Mouse (Mus musculus): Measurements from ENCODE around the gene Cep85l. TPM values are rescaled to one million over a fixed set of nuclear protein-coding genes. Genes with fewer than 3 reads are reported as not detected.

Gene Cep85l
- polyA plus RNA-seq, 1 experiment, result not detected

GRCm38 (mm10) chr10:53339045-53339444 is 40.7 kb downstream of the Cep85l start:
- TF ChIP-seq POLR2A (IDR thresholded peaks at IDR 0.05; ENCODE audit: insufficient read depth, low read depth, low read length), result no peak
- no peak for TF ChIP-seq CTCF (IDR thresholded peaks at IDR 0.05; ENCODE audit: insufficient read depth, low read depth, low read length)
- 71% methylated on average over 2 of the region's 2 CpGs for WGBS
- Histone ChIP-seq H3K4me1 (ENCODE audit: control insufficient read depth, insufficient read depth, low read length) (no peaks in the 10 kb centered on the region), H3K4me3 (ENCODE audit: insufficient read depth, low read depth, low read length) (no peak overlapping the region), H3K27ac (ENCODE audit: insufficient read depth, low read depth, low read length) (no peak overlapping the region)

- Histone ChIP-seq H3K27ac (ENCODE audit: insufficient read depth, low read depth, low read length) (no peak within 1 kb of the TSS), H3K4me1 (ENCODE audit: control insufficient read depth, insufficient read depth, low read length) (no peaks in the 10 kb centered on the region), H3K4me3 (ENCODE audit: insufficient read depth, low read depth, low read length) (no peak within 1 kb of the TSS)
- 85% methylated on average over 6 of the region's 6 CpGs for WGBS
- TF ChIP-seq POLR2A (IDR thresholded peaks at IDR 0.05; ENCODE audit: insufficient read depth, low read depth, low read length) (no peak), CTCF (IDR thresholded peaks at IDR 0.05; ENCODE audit: insufficient read depth, low read depth, low read length) (no peak)
Measured at GRCm38 (mm10) chr10:53337162-53337923, 42.4 kb downstream of the Cep85l start, which contains the start of gene Pln. Gene Pln, plus strand, starts transcription at chr10:53337667.

GRCm38 (mm10) chr10:53335974-53336373 is 43.8 kb downstream of the Cep85l start:
- no peak overlapping the region for H3K4me3 ChIP-seq (ENCODE audit: insufficient read depth, low read depth, low read length)
- no peaks in the 10 kb centered on the region for H3K4me1 ChIP-seq (ENCODE audit: control insufficient read depth, insufficient read depth, low read length)
- 90% methylated on average over 3 of the region's 3 CpGs for WGBS
- TF ChIP-seq POLR2A (IDR thresholded peaks at IDR 0.05; ENCODE audit: insufficient read depth, low read depth, low read length), result no peak
- no peak overlapping the region for H3K27ac ChIP-seq (ENCODE audit: insufficient read depth, low read depth, low read length)

- no peaks in the 10 kb centered on the region for H3K4me1 ChIP-seq (ENCODE audit: control insufficient read depth, insufficient read depth, low read length)
- H3K4me3 ChIP-seq (ENCODE audit: insufficient read depth, low read depth, low read length), result no peak overlapping the region
- TF ChIP-seq CTCF (IDR thresholded peaks at IDR 0.05; ENCODE audit: insufficient read depth, low read depth, low read length) (no peak), POLR2A (IDR thresholded peaks at IDR 0.05; ENCODE audit: insufficient read depth, low read depth, low read length) (no peak)
- no peak overlapping the region for H3K27ac ChIP-seq (ENCODE audit: insufficient read depth, low read depth, low read length)
- WGBS, result 84% methylated on average over 2 of the region's 2 CpGs
Measured at GRCm38 (mm10) chr10:53335266-53335665, 44.5 kb downstream of the Cep85l start.

- no peak for TF ChIP-seq POLR2A (IDR thresholded peaks at IDR 0.05; ENCODE audit: insufficient read depth, low read depth, low read length)
- TF ChIP-seq CTCF (IDR thresholded peaks at IDR 0.05; ENCODE audit: insufficient read depth, low read depth, low read length), result no peak
- WGBS, result 67% methylated on average over 2 of the region's 2 CpGs
Measured at GRCm38 (mm10) chr10:53332752-53333151, 47.0 kb downstream of the Cep85l start.

GRCm38 (mm10) chr10:53329257-53329656 is 50.5 kb downstream of the Cep85l start:
- Histone ChIP-seq H3K4me1 (ENCODE audit: control insufficient read depth, insufficient read depth, low read length) (no peaks in the 10 kb centered on the region), H3K4me3 (ENCODE audit: insufficient read depth, low read depth, low read length) (no peak overlapping the region), H3K27ac (ENCODE audit: insufficient read depth, low read depth, low read length) (no peak overlapping the region)
- TF ChIP-seq POLR2A (IDR thresholded peaks at IDR 0.05; ENCODE audit: insufficient read depth, low read depth, low read length) (no peak), CTCF (IDR thresholded peaks at IDR 0.05; ENCODE audit: insufficient read depth, low read depth, low read length) (no peak)
- WGBS, result 57% methylated on average over 3 of the region's 3 CpGs

More at GRCm38 (mm10) chr10:53332752-53333151, 47.0 kb downstream of the Cep85l start:
- no peaks in the 10 kb centered on the region for H3K4me1 ChIP-seq (ENCODE audit: control insufficient read depth, insufficient read depth, low read length)
- H3K4me3 ChIP-seq (ENCODE audit: insufficient read depth, low read depth, low read length), result no peak overlapping the region
- no peak overlapping the region for H3K27ac ChIP-seq (ENCODE audit: insufficient read depth, low read depth, low read length)

- Histone ChIP-seq H3K4me3 (ENCODE audit: insufficient read depth, low read depth, low read length) (no peak overlapping the region), H3K4me1 (ENCODE audit: control insufficient read depth, insufficient read depth, low read length) (no peaks in the 10 kb centered on the region), H3K27ac (ENCODE audit: insufficient read depth, low read depth, low read length) (no peak overlapping the region)
- TF ChIP-seq POLR2A (IDR thresholded peaks at IDR 0.05; ENCODE audit: insufficient read depth, low read depth, low read length) (no peak), CTCF (IDR thresholded peaks at IDR 0.05; ENCODE audit: insufficient read depth, low read depth, low read length) (no peak)
Measured at GRCm38 (mm10) chr10:53326367-53326766, 53.4 kb downstream of the Cep85l start.

GRCm38 (mm10) chr10:53324663-53325062 is 55.1 kb downstream of the Cep85l start:
- H3K4me1 ChIP-seq (ENCODE audit: control insufficient read depth, insufficient read depth, low read length), result no peaks in the 10 kb centered on the region
- H3K27ac ChIP-seq (ENCODE audit: insufficient read depth, low read depth, low read length), result no peak overlapping the region
- TF ChIP-seq POLR2A (IDR thresholded peaks at IDR 0.05; ENCODE audit: insufficient read depth, low read depth, low read length) (no peak), CTCF (IDR thresholded peaks at IDR 0.05; ENCODE audit: insufficient read depth, low read depth, low read length) (no peak)
- no peak overlapping the region for H3K4me3 ChIP-seq (ENCODE audit: insufficient read depth, low read depth, low read length)
- WGBS, result 31% methylated on average over 1 of the region's 1 CpGs

GRCm38 (mm10) chr10:53323367-53323766 is 56.4 kb downstream of the Cep85l start:
- no peak for TF ChIP-seq POLR2A (IDR thresholded peaks at IDR 0.05; ENCODE audit: insufficient read depth, low read depth, low read length)
- no peak for TF ChIP-seq CTCF (IDR thresholded peaks at IDR 0.05; ENCODE audit: insufficient read depth, low read depth, low read length)
- Histone ChIP-seq H3K27ac (ENCODE audit: insufficient read depth, low read depth, low read length) (no peak overlapping the region), H3K4me3 (ENCODE audit: insufficient read depth, low read depth, low read length) (no peak overlapping the region), H3K4me1 (ENCODE audit: control insufficient read depth, insufficient read depth, low read length) (no peaks in the 10 kb centered on the region)
